Mouse (Mus musculus): ENCODE measurements at regions not wholly inside any gene's neighbourhood (a gene's known extent, or its start where the extent isn't known, plus 50 kb on each side); places are given as distances from the start of the nearest gene placed in this dataset.
A peak's percentile ranks its signal among the peaks of the same experiment; 100 is the strongest.
"Not testable (repeated sequence)": the region's sequence is repeated elsewhere in the genome, so short reads cannot be mapped to it uniquely, and the experiment has no call there.

DNA sequence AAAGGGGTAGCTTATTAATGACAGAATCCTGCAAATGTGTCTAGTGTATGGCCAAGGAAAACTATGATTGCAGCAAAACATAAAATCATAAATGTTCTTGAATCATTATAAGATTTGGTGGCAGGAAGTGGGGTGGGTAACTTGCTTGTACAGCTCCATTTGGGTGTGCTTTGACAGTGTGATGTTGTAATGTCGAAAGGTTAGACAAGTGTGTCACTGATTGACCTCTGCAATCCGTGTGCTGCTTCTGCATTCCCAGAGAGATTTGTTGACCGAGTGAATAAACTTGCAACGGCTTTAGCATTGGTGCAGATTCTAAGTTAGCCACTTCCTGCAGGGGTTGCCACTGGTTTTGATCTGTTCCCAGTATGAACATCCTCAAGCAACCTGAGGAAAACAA lies 165.9 kb upstream of the Tab2 start:
- Histone ChIP-seq H3K9me3 (ENCODE audit: control insufficient read depth, insufficient read depth, low read depth, low read length) (no peaks in the 10 kb centered on the region), H3K36me3 (ENCODE audit: control insufficient read depth, insufficient read depth, low read length, poor library complexity, severe bottlenecking) (no peaks in the 10 kb centered on the region), H3K9ac (ENCODE audit: insufficient read depth, low read depth, low read length, poor library complexity, severe bottlenecking) (no peak overlapping the region), H3K27ac (ENCODE audit: insufficient read depth, low read depth, low read length, poor library complexity, severe bottlenecking) (no peak overlapping the region), H3K4me3 (ENCODE audit: insufficient read depth in 1 of 2, low read depth in 1 of 2, low read length in 2 of 2, poor library complexity in 1 of 2, severe bottlenecking in 1 of 2) (no peak overlapping the region), H3K4me1 (ENCODE audit: control insufficient read depth in 2 of 2, insufficient read depth in 2 of 2, low read length in 2 of 2, poor library complexity in 1 of 2) (no peaks in the 10 kb centered on the region)
- TF ChIP-seq HCFC1 (IDR thresholded peaks at IDR 0.05; ENCODE audit: borderline replicate concordance, insufficient read depth, low read length) (no peak), CHD2 (IDR thresholded peaks at IDR 0.05; ENCODE audit: low read depth, low read length) (no peak), MAFK (IDR thresholded peaks at IDR 0.05; ENCODE audit: insufficient read depth, low read depth, low read length) (no peak), ZNF384 (IDR thresholded peaks at IDR 0.05; ENCODE audit: low read depth, low read length) (no peak), ZC3H11A (IDR thresholded peaks at IDR 0.05; ENCODE audit: borderline replicate concordance, low read depth, low read length) (no peak)
- in situ Hi-C loops (cut with MboI; ENCODE audit: low sequenced_read_pairs in 2 of 2, unreplicated experiment in 2 of 2), result no loop called here
- DNase-seq (ENCODE audit: low read depth, low spot score), result no peak

DNA sequence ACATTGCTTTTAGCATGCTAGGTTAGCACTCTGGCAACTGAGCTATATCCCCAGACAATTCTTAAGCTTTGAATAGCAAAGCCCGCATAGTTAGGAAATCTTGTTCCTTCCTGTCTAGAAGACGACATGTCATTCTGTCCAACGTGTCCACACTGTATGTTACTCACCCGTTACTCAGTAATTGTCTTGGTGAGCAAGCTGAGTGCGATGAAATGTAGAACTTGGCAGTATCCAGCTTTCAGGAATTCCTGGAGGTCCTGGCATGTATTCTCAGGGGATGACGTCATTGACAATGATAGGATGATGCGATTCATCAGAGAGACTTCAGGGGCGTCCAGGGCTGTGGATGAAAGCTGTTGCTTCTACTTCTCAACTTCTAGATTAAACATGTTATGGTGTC lies 160.8 kb upstream of the Tab2 start:
- no peak for TF ChIP-seq HCFC1 (IDR thresholded peaks at IDR 0.05; ENCODE audit: borderline replicate concordance, insufficient read depth, low read length)
- no peak for TF ChIP-seq ZNF384 (IDR thresholded peaks at IDR 0.05; ENCODE audit: low read depth, low read length)
- no peak for TF ChIP-seq ZC3H11A (IDR thresholded peaks at IDR 0.05; ENCODE audit: borderline replicate concordance, low read depth, low read length)
- no peak for TF ChIP-seq CHD2 (IDR thresholded peaks at IDR 0.05; ENCODE audit: low read depth, low read length)
- no peak for TF ChIP-seq MAFK (IDR thresholded peaks at IDR 0.05; ENCODE audit: insufficient read depth, low read depth, low read length)
- Histone ChIP-seq H3K36me3 (ENCODE audit: control insufficient read depth, insufficient read depth, low read length, poor library complexity, severe bottlenecking) (no peaks in the 10 kb centered on the region), H3K4me3 (ENCODE audit: insufficient read depth in 1 of 2, low read depth in 1 of 2, low read length in 2 of 2, poor library complexity in 1 of 2, severe bottlenecking in 1 of 2) (no peak overlapping the region), H3K9me3 (ENCODE audit: control insufficient read depth, insufficient read depth, low read depth, low read length) (no peaks in the 10 kb centered on the region), H3K4me1 (ENCODE audit: control insufficient read depth in 2 of 2, insufficient read depth in 2 of 2, low read length in 2 of 2, poor library complexity in 1 of 2) (peaks cover 9% of the 10 kb centered on the region in 2 experiments; a peak in 3 of 4 replicates), H3K27ac (ENCODE audit: insufficient read depth, low read depth, low read length, poor library complexity, severe bottlenecking) (no peak overlapping the region), H3K9ac (ENCODE audit: insufficient read depth, low read depth, low read length, poor library complexity, severe bottlenecking) (no peak overlapping the region)
- no peak for DNase-seq (ENCODE audit: low read depth, low spot score)
- in situ Hi-C loops (cut with MboI; ENCODE audit: low sequenced_read_pairs in 2 of 2, unreplicated experiment in 2 of 2), result no loop called here

DNA sequence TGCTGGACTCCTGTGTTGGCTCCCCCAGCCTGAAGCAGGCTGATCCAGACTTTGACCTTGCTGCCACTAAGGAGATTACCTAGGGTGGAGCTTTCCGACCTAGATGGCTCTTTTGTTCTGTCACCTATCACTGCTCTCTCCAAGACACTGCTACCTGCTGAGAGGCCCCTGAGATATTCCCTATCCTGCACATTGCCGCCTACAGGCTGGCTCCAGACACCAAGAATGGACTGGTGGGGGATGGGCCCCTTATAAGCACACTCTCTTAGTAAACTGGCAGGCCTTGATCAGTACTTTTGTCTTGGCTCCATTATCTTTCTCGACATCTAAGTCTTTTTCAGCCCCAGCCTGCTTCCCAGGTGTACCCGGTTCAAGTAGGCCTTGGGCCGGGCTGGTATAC lies 158.9 kb upstream of the Tab2 start:
- H3K9me3 ChIP-seq (ENCODE audit: control insufficient read depth, insufficient read depth, low read depth, low read length); H3K4me3 ChIP-seq (ENCODE audit: insufficient read depth in 1 of 2, low read depth in 1 of 2, low read length in 2 of 2, poor library complexity in 1 of 2, severe bottlenecking in 1 of 2); in situ Hi-C loops (cut with MboI; ENCODE audit: low sequenced_read_pairs in 2 of 2, unreplicated experiment in 2 of 2); H3K4me1 ChIP-seq (ENCODE audit: control insufficient read depth in 2 of 2, insufficient read depth in 2 of 2, low read length in 2 of 2, poor library complexity in 1 of 2); H3K36me3 ChIP-seq (ENCODE audit: control insufficient read depth, insufficient read depth, low read length, poor library complexity, severe bottlenecking); H3K9ac ChIP-seq (ENCODE audit: insufficient read depth, low read depth, low read length, poor library complexity, severe bottlenecking): not testable (repeated sequence)
- peak overlapping the region; percentile 85 for H3K27ac ChIP-seq (ENCODE audit: insufficient read depth, low read depth, low read length, poor library complexity, severe bottlenecking)
- peak; percentile 68 for DNase-seq (ENCODE audit: low read depth, low spot score)

DNA sequence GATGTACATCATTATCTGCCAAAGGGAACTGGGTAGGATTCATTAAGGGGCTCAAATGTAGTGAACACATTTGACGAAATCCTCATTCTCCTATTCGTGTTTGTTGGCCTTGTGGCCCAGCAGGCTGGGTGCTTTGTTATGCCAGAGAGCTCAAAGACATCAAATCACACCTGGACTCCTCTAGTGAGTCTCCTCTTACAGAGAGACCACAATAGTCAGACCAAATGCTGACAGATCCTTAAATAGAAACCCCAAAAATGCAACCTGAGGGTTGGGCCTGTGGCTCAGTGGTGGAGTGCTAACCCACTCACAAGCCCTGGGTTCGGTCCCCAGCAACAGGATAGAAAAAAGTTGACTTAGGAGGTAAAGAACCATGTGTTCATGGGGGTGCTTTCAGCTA lies 158.5 kb upstream of the Tab2 start:
- Histone ChIP-seq H3K36me3 (ENCODE audit: control insufficient read depth, insufficient read depth, low read length, poor library complexity, severe bottlenecking) (no peaks in the 10 kb centered on the region), H3K9ac (ENCODE audit: insufficient read depth, low read depth, low read length, poor library complexity, severe bottlenecking) (no peak overlapping the region), H3K9me3 (ENCODE audit: control insufficient read depth, insufficient read depth, low read depth, low read length) (no peaks in the 10 kb centered on the region), H3K27ac (ENCODE audit: insufficient read depth, low read depth, low read length, poor library complexity, severe bottlenecking) (peak overlapping the region; percentile 82), H3K4me3 (ENCODE audit: insufficient read depth in 1 of 2, low read depth in 1 of 2, low read length in 2 of 2, poor library complexity in 1 of 2, severe bottlenecking in 1 of 2) (no peak overlapping the region), H3K4me1 (ENCODE audit: control insufficient read depth in 2 of 2, insufficient read depth in 2 of 2, low read length in 2 of 2, poor library complexity in 1 of 2) (peaks cover 9% of the 10 kb centered on the region in 2 experiments; a peak in 3 of 4 replicates)
- peak; percentile 43 for DNase-seq (ENCODE audit: low read depth, low spot score)
- in situ Hi-C loops (cut with MboI; ENCODE audit: low sequenced_read_pairs in 2 of 2, unreplicated experiment in 2 of 2), result no loop called here
- TF ChIP-seq ZNF384 (IDR thresholded peaks at IDR 0.05; ENCODE audit: low read depth, low read length) (no peak), ZC3H11A (IDR thresholded peaks at IDR 0.05; ENCODE audit: borderline replicate concordance, low read depth, low read length) (no peak), HCFC1 (IDR thresholded peaks at IDR 0.05; ENCODE audit: borderline replicate concordance, insufficient read depth, low read length) (no peak), MAFK (IDR thresholded peaks at IDR 0.05; ENCODE audit: insufficient read depth, low read depth, low read length) (no peak), CHD2 (IDR thresholded peaks at IDR 0.05; ENCODE audit: low read depth, low read length) (no peak)

DNA sequence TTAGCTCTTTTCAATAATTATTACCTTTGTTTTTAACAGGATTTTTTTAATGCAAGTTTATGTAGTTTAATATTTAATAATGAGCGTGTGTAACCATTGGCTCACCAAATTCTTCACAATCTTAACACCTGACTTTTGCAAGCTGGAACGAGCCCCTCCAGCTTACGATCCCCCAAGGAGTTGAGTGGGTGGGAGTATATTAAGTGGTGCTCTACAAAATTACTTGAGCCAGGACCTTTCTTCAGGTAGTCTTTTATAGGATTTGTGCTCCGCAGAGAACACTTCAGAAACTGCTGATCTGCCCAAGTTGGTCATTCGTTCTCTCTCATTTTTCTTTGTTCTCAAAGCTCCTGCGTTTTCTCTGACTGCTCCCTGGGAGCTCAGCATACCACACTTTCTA lies 144.5 kb upstream of the Tab2 start:
- in situ Hi-C loops (cut with MboI; ENCODE audit: low sequenced_read_pairs in 2 of 2, unreplicated experiment in 2 of 2), result no loop called here
- Histone ChIP-seq H3K27ac (ENCODE audit: insufficient read depth, low read depth, low read length, poor library complexity, severe bottlenecking) (no peak overlapping the region), H3K9ac (ENCODE audit: insufficient read depth, low read depth, low read length, poor library complexity, severe bottlenecking) (no peak overlapping the region), H3K9me3 (ENCODE audit: control insufficient read depth, insufficient read depth, low read depth, low read length) (no peaks in the 10 kb centered on the region), H3K4me1 (ENCODE audit: control insufficient read depth in 2 of 2, insufficient read depth in 2 of 2, low read length in 2 of 2, poor library complexity in 1 of 2) (no peaks in the 10 kb centered on the region), H3K36me3 (ENCODE audit: control insufficient read depth, insufficient read depth, low read length, poor library complexity, severe bottlenecking) (no peaks in the 10 kb centered on the region), H3K4me3 (ENCODE audit: insufficient read depth in 1 of 2, low read depth in 1 of 2, low read length in 2 of 2, poor library complexity in 1 of 2, severe bottlenecking in 1 of 2) (no peak overlapping the region)
- no peak for DNase-seq (ENCODE audit: low read depth, low spot score)
- no peak for TF ChIP-seq MAFK (IDR thresholded peaks at IDR 0.05; ENCODE audit: insufficient read depth, low read depth, low read length)
- no peak for TF ChIP-seq CHD2 (IDR thresholded peaks at IDR 0.05; ENCODE audit: low read depth, low read length)
- no peak for TF ChIP-seq ZNF384 (IDR thresholded peaks at IDR 0.05; ENCODE audit: low read depth, low read length)
- TF ChIP-seq HCFC1 (IDR thresholded peaks at IDR 0.05; ENCODE audit: borderline replicate concordance, insufficient read depth, low read length), result no peak
- TF ChIP-seq ZC3H11A (IDR thresholded peaks at IDR 0.05; ENCODE audit: borderline replicate concordance, low read depth, low read length), result no peak

Data from ES-E14 (cell line).